Mouse (Mus musculus): Measurements from ENCODE around the gene Grasp. TPM values are rescaled to one million over a fixed set of nuclear protein-coding genes. Genes with fewer than 3 reads are reported as not detected.
A peak's percentile ranks its signal among the peaks of the same experiment; 100 is the strongest.

Gene Grasp
- polyA plus RNA-seq (2012; rRNA removed), result 36.6 and 58.8 TPM in 2 replicates

GRCm38 (mm10) chr15:101224006-101224906, at the start of gene Grasp:
TSS of gene Grasp (plus strand) at chr15:101224188.
- Histone ChIP-seq H3K4me1 (ENCODE audit: control insufficient read depth, insufficient read depth, low read length) (peaks cover 24% of the 10 kb centered on the region), H3K4me3 (replicated peaks; ENCODE audit: extremely low read depth, low read depth, low read length) (peak within 1 kb of the TSS; percentile 92)
- peak; percentile 94 for DNase-seq
- TF ChIP-seq POLR2A (IDR thresholded peaks at IDR 0.05; ENCODE audit: borderline replicate concordance, extremely low read depth, low read depth, low read length) (peak; percentile 98), CTCF (IDR thresholded peaks at IDR 0.05; ENCODE audit: insufficient read depth, low read length) (no peak)
- WGBS, result under 1% methylated on average over 77 of the region's 77 CpGs

- WGBS, result 2% methylated on average over 44 of the region's 46 CpGs
- Histone ChIP-seq H3K4me3 (replicated peaks; ENCODE audit: extremely low read depth, low read depth, low read length) (peak overlapping the region; percentile 83), H3K4me1 (ENCODE audit: control insufficient read depth, insufficient read depth, low read length) (peaks cover 37% of the 10 kb centered on the region)
- TF ChIP-seq CTCF (IDR thresholded peaks at IDR 0.05; ENCODE audit: insufficient read depth, low read length), result no peak
- no peak for TF ChIP-seq POLR2A (IDR thresholded peaks at IDR 0.05; ENCODE audit: borderline replicate concordance, extremely low read depth, low read depth, low read length)
- DNase-seq, result no peak
Measured at GRCm38 (mm10) chr15:101174294-101175130, 49.5 kb upstream of the Grasp start.

GRCm38 (mm10) chr15:101175131-101175460, 48.9 kb upstream of the Grasp start:
- TF ChIP-seq CTCF (IDR thresholded peaks at IDR 0.05; ENCODE audit: insufficient read depth, low read length) (no peak), POLR2A (IDR thresholded peaks at IDR 0.05; ENCODE audit: borderline replicate concordance, extremely low read depth, low read depth, low read length) (no peak)
- peak overlapping the region; percentile 83 for H3K4me3 ChIP-seq (replicated peaks; ENCODE audit: extremely low read depth, low read depth, low read length)
- DNase-seq, result no peak
- WGBS, result 5% methylated on average over 5 of the region's 5 CpGs
- H3K4me1 ChIP-seq (ENCODE audit: control insufficient read depth, insufficient read depth, low read length), result peaks cover 38% of the 10 kb centered on the region

GRCm38 (mm10) chr15:101175613-101176283, 48.2 kb upstream of the Grasp start:
- Histone ChIP-seq H3K4me1 (ENCODE audit: control insufficient read depth, insufficient read depth, low read length) (peaks cover 45% of the 10 kb centered on the region), H3K4me3 (replicated peaks; ENCODE audit: extremely low read depth, low read depth, low read length) (peak overlapping the region; percentile 83)
- no peak for TF ChIP-seq POLR2A (IDR thresholded peaks at IDR 0.05; ENCODE audit: borderline replicate concordance, extremely low read depth, low read depth, low read length)
- no peak for TF ChIP-seq CTCF (IDR thresholded peaks at IDR 0.05; ENCODE audit: insufficient read depth, low read length)
- WGBS, result 19% methylated on average over 17 of the region's 17 CpGs
- no peak for DNase-seq

GRCm38 (mm10) chr15:101176284-101176680, 47.7 kb upstream of the Grasp start:
- no peak for DNase-seq
- H3K4me3 ChIP-seq (replicated peaks; ENCODE audit: extremely low read depth, low read depth, low read length), result no peak overlapping the region
- TF ChIP-seq CTCF (IDR thresholded peaks at IDR 0.05; ENCODE audit: insufficient read depth, low read length) (no peak), POLR2A (IDR thresholded peaks at IDR 0.05; ENCODE audit: borderline replicate concordance, extremely low read depth, low read depth, low read length) (no peak)
- 17% methylated on average over 3 of the region's 3 CpGs for WGBS
- H3K4me1 ChIP-seq (ENCODE audit: control insufficient read depth, insufficient read depth, low read length), result peaks cover 50% of the 10 kb centered on the region

GRCm38 (mm10) chr15:101176795-101177691, 46.9 kb upstream of the Grasp start:
- 47% methylated on average over 8 of the region's 8 CpGs for WGBS
- TF ChIP-seq POLR2A (IDR thresholded peaks at IDR 0.05; ENCODE audit: borderline replicate concordance, extremely low read depth, low read depth, low read length), result no peak
- TF ChIP-seq CTCF (IDR thresholded peaks at IDR 0.05; ENCODE audit: insufficient read depth, low read length), result no peak
- DNase-seq, result no peak
- Histone ChIP-seq H3K4me3 (replicated peaks; ENCODE audit: extremely low read depth, low read depth, low read length) (no peak overlapping the region), H3K4me1 (ENCODE audit: control insufficient read depth, insufficient read depth, low read length) (peaks cover 53% of the 10 kb centered on the region)

GRCm38 (mm10) chr15:101180363-101181105, 43.5 kb upstream of the Grasp start:
- H3K4me1 ChIP-seq (ENCODE audit: control insufficient read depth, insufficient read depth, low read length), result peaks cover 49% of the 10 kb centered on the region
- peak overlapping the region; percentile 2 for H3K4me3 ChIP-seq (replicated peaks; ENCODE audit: extremely low read depth, low read depth, low read length)
- TF ChIP-seq POLR2A (IDR thresholded peaks at IDR 0.05; ENCODE audit: borderline replicate concordance, extremely low read depth, low read depth, low read length), result no peak
- no peak for TF ChIP-seq CTCF (IDR thresholded peaks at IDR 0.05; ENCODE audit: insufficient read depth, low read length)
- WGBS, result 40% methylated on average over 15 of the region's 15 CpGs
- no peak for DNase-seq

GRCm38 (mm10) chr15:101181106-101181466, 42.9 kb upstream of the Grasp start:
- H3K4me1 ChIP-seq (ENCODE audit: control insufficient read depth, insufficient read depth, low read length), result peaks cover 45% of the 10 kb centered on the region
- 44% methylated on average over 5 of the region's 5 CpGs for WGBS

More at GRCm38 (mm10) chr15:101181106-101181466, 42.9 kb upstream of the Grasp start:
- no peak for TF ChIP-seq POLR2A (IDR thresholded peaks at IDR 0.05; ENCODE audit: borderline replicate concordance, extremely low read depth, low read depth, low read length)
- no peak for TF ChIP-seq CTCF (IDR thresholded peaks at IDR 0.05; ENCODE audit: insufficient read depth, low read length)
- no peak overlapping the region for H3K4me3 ChIP-seq (replicated peaks; ENCODE audit: extremely low read depth, low read depth, low read length)
- DNase-seq, result no peak

All from lung, adult 2 months (tissue).